Mouse (Mus musculus): ENCODE data around the gene Galntl6. TPM values are rescaled to one million over a fixed set of nuclear protein-coding genes. Genes with fewer than 3 reads are reported as not detected.

Gene Galntl6
- polyA plus RNA-seq, 1 experiment from 2014 or later: 1.2 TPM

- peaks cover 4% of the 10 kb centered on the region; the same call in 1 of the 2 replicates for H3K4me1 ChIP-seq (ENCODE audit: control insufficient read depth, insufficient read depth, low read length)
- WGBS: 26% methylated on average over 5 of the region's 5 CpGs
- no peak overlapping the region for H3K9ac ChIP-seq (ENCODE audit: low read depth, low read length)
- no peaks in the 10 kb centered on the region for H3K9me3 ChIP-seq (ENCODE audit: control insufficient read depth, low read length)
- DNase-seq (ENCODE audit: low spot score) (peak; percentile 35), ATAC-seq (ENCODE audit: low read depth) (no peak; the same call in 1 of the 2 replicates)
- H3K4me2 ChIP-seq (ENCODE audit: low read depth, low read length): no peak overlapping the region
- H3K27ac ChIP-seq (replicated peaks; ENCODE audit: low read depth, low read length): no peak overlapping the region
- H3K4me3 ChIP-seq (ENCODE audit: low read depth, low read length): no peak overlapping the region
- no peaks in the 10 kb centered on the region for H3K36me3 ChIP-seq (ENCODE audit: control insufficient read depth, insufficient read depth, low read length)
- H3K27me3 ChIP-seq (replicated peaks; ENCODE audit: control insufficient read depth, insufficient read depth, low read length): no peaks in the 10 kb centered on the region
These were observed 946.9 kb downstream of the Galntl6 start for GRCm38 (mm10) chr8:57965508-57965907.

GRCm38 (mm10) chr8:57962286-57963110 is 949.9 kb downstream of the Galntl6 start:
- no peak overlapping the region for H3K4me2 ChIP-seq (ENCODE audit: low read depth, low read length)
- H3K9ac ChIP-seq (ENCODE audit: low read depth, low read length): no peak overlapping the region
- H3K27ac ChIP-seq (replicated peaks; ENCODE audit: low read depth, low read length): no peak overlapping the region; the same call in 1 of the 2 replicates
- no peak overlapping the region for H3K4me3 ChIP-seq (ENCODE audit: low read depth, low read length)
- DNase-seq (ENCODE audit: low spot score) (peak; percentile 67), ATAC-seq (ENCODE audit: low read depth) (no peak)
- 21% methylated on average over 12 of the region's 12 CpGs for WGBS
- H3K36me3 ChIP-seq (ENCODE audit: control insufficient read depth, insufficient read depth, low read length): no peaks in the 10 kb centered on the region
- no peaks in the 10 kb centered on the region for H3K9me3 ChIP-seq (ENCODE audit: control insufficient read depth, low read length)
- H3K4me1 ChIP-seq (ENCODE audit: control insufficient read depth, insufficient read depth, low read length): peaks cover 12% of the 10 kb centered on the region
- H3K27me3 ChIP-seq (replicated peaks; ENCODE audit: control insufficient read depth, insufficient read depth, low read length): no peaks in the 10 kb centered on the region

DNA sequence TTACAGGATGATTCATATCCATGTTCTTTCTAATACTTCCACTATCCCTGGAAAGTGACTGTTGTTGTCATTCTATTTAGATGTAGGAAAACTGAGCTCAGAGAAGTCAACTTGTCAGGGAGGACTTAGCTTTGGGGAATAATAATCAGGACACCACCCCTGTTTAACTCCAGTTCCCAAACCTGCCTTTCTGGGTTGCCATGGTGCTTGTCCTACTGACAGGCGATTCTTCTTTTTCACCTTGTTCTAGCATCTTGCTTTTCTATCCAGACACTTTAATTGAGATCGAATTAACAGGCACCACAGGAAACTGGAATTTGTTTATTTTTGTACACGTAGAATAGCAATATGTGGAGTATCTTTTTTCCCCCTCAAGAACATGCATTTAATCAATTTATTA is 953.3 kb downstream of the Galntl6 start:
- no peak overlapping the region for H3K4me2 ChIP-seq (ENCODE audit: low read depth, low read length)
- DNase-seq (ENCODE audit: low spot score): no peak
- H3K36me3 ChIP-seq (ENCODE audit: control insufficient read depth, insufficient read depth, low read length): no peaks in the 10 kb centered on the region
- H3K9me3 ChIP-seq (ENCODE audit: control insufficient read depth, low read length): no peaks in the 10 kb centered on the region
- no peaks in the 10 kb centered on the region for H3K27me3 ChIP-seq (replicated peaks; ENCODE audit: control insufficient read depth, insufficient read depth, low read length)
- H3K4me3 ChIP-seq (ENCODE audit: low read depth, low read length): no peak overlapping the region
- WGBS: 46% methylated on average over 3 of the region's 3 CpGs
- peaks cover 12% of the 10 kb centered on the region for H3K4me1 ChIP-seq (ENCODE audit: control insufficient read depth, insufficient read depth, low read length)
- no peak for ATAC-seq (ENCODE audit: low read depth)
- no peak overlapping the region for H3K27ac ChIP-seq (replicated peaks; ENCODE audit: low read depth, low read length)
- no peak overlapping the region for H3K9ac ChIP-seq (ENCODE audit: low read depth, low read length)

DNA sequence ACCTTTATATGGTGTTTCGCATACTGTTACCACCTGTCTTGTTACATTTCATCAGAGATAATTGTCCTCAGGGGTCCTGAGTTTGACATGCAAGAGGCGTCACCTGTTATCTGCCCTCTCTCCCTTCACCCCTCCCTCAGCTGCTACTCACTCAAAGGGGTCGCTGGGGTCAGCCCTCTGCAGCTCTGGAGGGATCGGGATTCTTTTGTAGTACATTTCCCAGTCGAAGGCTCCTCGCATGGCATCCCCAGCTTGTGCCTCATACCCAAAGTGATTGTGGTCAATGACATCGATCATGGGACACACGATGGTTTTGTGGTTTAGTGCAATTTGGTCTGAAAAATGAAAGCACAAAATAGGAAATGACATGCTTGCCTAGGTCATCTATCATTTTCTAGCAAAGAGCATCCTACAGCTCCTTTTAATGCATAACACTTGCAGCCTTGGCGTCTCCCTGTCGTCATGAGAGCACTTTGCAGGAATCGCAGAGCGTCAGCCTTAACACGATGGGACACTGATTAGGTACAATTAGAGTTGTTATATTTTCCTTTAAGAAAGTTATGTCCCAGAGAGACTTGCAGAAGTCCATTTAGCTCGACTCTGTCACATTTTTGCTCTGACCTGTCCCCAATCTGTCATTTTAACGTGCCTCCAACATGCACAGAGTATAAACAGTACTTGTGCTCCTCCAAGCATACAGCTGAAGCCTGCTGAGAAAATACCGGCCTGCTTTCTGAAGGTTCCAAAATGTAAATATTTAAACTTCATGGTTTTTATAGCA is 954.1 kb downstream of the Galntl6 start:
- no peak overlapping the region for H3K4me2 ChIP-seq (ENCODE audit: low read depth, low read length)
- H3K4me1 ChIP-seq (ENCODE audit: control insufficient read depth, insufficient read depth, low read length): peaks cover 12% of the 10 kb centered on the region
- H3K27ac ChIP-seq (replicated peaks; ENCODE audit: low read depth, low read length): no peak overlapping the region
- DNase-seq (ENCODE audit: low spot score) (peak; percentile 77), ATAC-seq (ENCODE audit: low read depth) (peak; percentile 72; the same call in 1 of the 2 replicates)
- WGBS: 20% methylated on average over 16 of the region's 16 CpGs
- no peaks in the 10 kb centered on the region for H3K27me3 ChIP-seq (replicated peaks; ENCODE audit: control insufficient read depth, insufficient read depth, low read length)
- no peaks in the 10 kb centered on the region for H3K36me3 ChIP-seq (ENCODE audit: control insufficient read depth, insufficient read depth, low read length)
- no peak overlapping the region for H3K9ac ChIP-seq (ENCODE audit: low read depth, low read length)
- H3K9me3 ChIP-seq (ENCODE audit: control insufficient read depth, low read length): no peaks in the 10 kb centered on the region
- H3K4me3 ChIP-seq (ENCODE audit: low read depth, low read length): no peak overlapping the region

GRCm38 (mm10) chr8:57955501-57955900 is 956.9 kb downstream of the Galntl6 start:
- Histone ChIP-seq H3K27ac (replicated peaks; ENCODE audit: low read depth, low read length) (no peak overlapping the region), H3K9me3 (ENCODE audit: control insufficient read depth, low read length) (no peaks in the 10 kb centered on the region), H3K4me2 (ENCODE audit: low read depth, low read length) (no peak overlapping the region), H3K4me3 (ENCODE audit: low read depth, low read length) (no peak overlapping the region), H3K9ac (ENCODE audit: low read depth, low read length) (no peak overlapping the region), H3K4me1 (ENCODE audit: control insufficient read depth, insufficient read depth, low read length) (peaks cover 7% of the 10 kb centered on the region), H3K36me3 (ENCODE audit: control insufficient read depth, insufficient read depth, low read length) (no peaks in the 10 kb centered on the region), H3K27me3 (replicated peaks; ENCODE audit: control insufficient read depth, insufficient read depth, low read length) (no peaks in the 10 kb centered on the region)
- DNase-seq (ENCODE audit: low spot score): no peak
- WGBS: 78% methylated on average over 7 of the region's 7 CpGs
- ATAC-seq (ENCODE audit: low read depth): no peak

GRCm38 (mm10) chr8:57941113-57941512 is 971.3 kb downstream of the Galntl6 start:
- no peak overlapping the region for H3K9ac ChIP-seq (ENCODE audit: low read depth, low read length)
- no peaks in the 10 kb centered on the region for H3K4me1 ChIP-seq (ENCODE audit: control insufficient read depth, insufficient read depth, low read length)
- H3K27me3 ChIP-seq (replicated peaks; ENCODE audit: control insufficient read depth, insufficient read depth, low read length): no peaks in the 10 kb centered on the region
- H3K27ac ChIP-seq (replicated peaks; ENCODE audit: low read depth, low read length): no peak overlapping the region
- ATAC-seq (ENCODE audit: low read depth) (no peak), DNase-seq (ENCODE audit: low spot score) (no peak)
- no peak overlapping the region for H3K4me2 ChIP-seq (ENCODE audit: low read depth, low read length)
- no peak overlapping the region for H3K4me3 ChIP-seq (ENCODE audit: low read depth, low read length)
- no peaks in the 10 kb centered on the region for H3K36me3 ChIP-seq (ENCODE audit: control insufficient read depth, insufficient read depth, low read length)
- H3K9me3 ChIP-seq (ENCODE audit: control insufficient read depth, low read length): no peaks in the 10 kb centered on the region
- WGBS: 69% methylated on average over 2 of the region's 2 CpGs

GRCm38 (mm10) chr8:57939856-57940420 is 972.5 kb downstream of the Galntl6 start:
- H3K4me2 ChIP-seq (ENCODE audit: low read depth, low read length): peak overlapping the region; percentile 37
- no peak overlapping the region for H3K27ac ChIP-seq (replicated peaks; ENCODE audit: low read depth, low read length)
- H3K9me3 ChIP-seq (ENCODE audit: control insufficient read depth, low read length): no peaks in the 10 kb centered on the region
- no peak for DNase-seq (ENCODE audit: low spot score)
- no peak overlapping the region for H3K4me3 ChIP-seq (ENCODE audit: low read depth, low read length)
- no peaks in the 10 kb centered on the region for H3K4me1 ChIP-seq (ENCODE audit: control insufficient read depth, insufficient read depth, low read length)
- no peaks in the 10 kb centered on the region for H3K27me3 ChIP-seq (replicated peaks; ENCODE audit: control insufficient read depth, insufficient read depth, low read length)
- no peaks in the 10 kb centered on the region for H3K36me3 ChIP-seq (ENCODE audit: control insufficient read depth, insufficient read depth, low read length)
- no peak overlapping the region for H3K9ac ChIP-seq (ENCODE audit: low read depth, low read length)
- ATAC-seq (ENCODE audit: low read depth): no peak
- WGBS: 54% methylated on average over 5 of the region's 5 CpGs

- DNase-seq (ENCODE audit: low spot score) (peak; percentile 75), ATAC-seq (ENCODE audit: low read depth) (peak; percentile 18; the same call in 1 of the 2 replicates)
- no peak overlapping the region for H3K9ac ChIP-seq (ENCODE audit: low read depth, low read length)
- no peaks in the 10 kb centered on the region for H3K4me1 ChIP-seq (ENCODE audit: control insufficient read depth, insufficient read depth, low read length)
- no peak overlapping the region for H3K27ac ChIP-seq (replicated peaks; ENCODE audit: low read depth, low read length)
- H3K36me3 ChIP-seq (ENCODE audit: control insufficient read depth, insufficient read depth, low read length): no peaks in the 10 kb centered on the region
- no peaks in the 10 kb centered on the region for H3K27me3 ChIP-seq (replicated peaks; ENCODE audit: control insufficient read depth, insufficient read depth, low read length)
- H3K9me3 ChIP-seq (ENCODE audit: control insufficient read depth, low read length): no peaks in the 10 kb centered on the region
- no peak overlapping the region for H3K4me3 ChIP-seq (ENCODE audit: low read depth, low read length)
- peak overlapping the region; percentile 37 for H3K4me2 ChIP-seq (ENCODE audit: low read depth, low read length)
- WGBS: 16% methylated on average over 8 of the region's 8 CpGs
These were observed 973.1 kb downstream of the Galntl6 start for GRCm38 (mm10) chr8:57939177-57939855.
